Mouse (Mus musculus): ENCODE results near the gene Rpl14. TPM values are rescaled to one million over a fixed set of nuclear protein-coding genes. Genes with fewer than 3 reads are reported as not detected.

The Rpl14 gene
- polyA plus RNA-seq, 1 experiment from 2014 or later: 783 TPM

GRCm38 (mm10) chr9:120619709-120620408 lies 48.6 kb downstream of the Rpl14 start:
- peak overlapping the region; percentile 33 for H3K4me3 ChIP-seq (replicated peaks)
- H3K27me3 ChIP-seq: 0 out of 2 replicates have a peak, but pooled peaks cover 5% of the 10 kb centered on the region
- H3K36me3 ChIP-seq: no peaks in the 10 kb centered on the region
- ATAC-seq (replicated peaks; ENCODE audit: low FRiP score): peak; percentile 62; the same call in 1 of the 2 replicates
- peak overlapping the region; percentile 62 for H3K4me2 ChIP-seq
- 15% methylated on average over 26 of the region's 26 CpGs for WGBS
- H3K4me1 ChIP-seq: peaks cover 12% of the 10 kb centered on the region
- peak overlapping the region; percentile 17; the same call in 1 of the 2 replicates for H3K9ac ChIP-seq
- H3K9me3 ChIP-seq (replicated peaks): 0 out of 2 replicates have a peak, but pooled peaks cover 5% of the 10 kb centered on the region
- peak overlapping the region; percentile 27; the same call in 1 of the 2 replicates for H3K27ac ChIP-seq

- H3K9me3 ChIP-seq (replicated peaks): 0 out of 2 replicates have a peak, but pooled peaks cover 5% of the 10 kb centered on the region
- no peak overlapping the region for H3K4me3 ChIP-seq (replicated peaks)
- no peak overlapping the region for H3K9ac ChIP-seq
- H3K4me2 ChIP-seq: peak overlapping the region; percentile 62; the same call in 1 of the 2 replicates
- H3K36me3 ChIP-seq: no peaks in the 10 kb centered on the region
- peaks cover 12% of the 10 kb centered on the region for H3K4me1 ChIP-seq
- H3K27ac ChIP-seq: no peak overlapping the region
- no peak for ATAC-seq (replicated peaks; ENCODE audit: low FRiP score)
- H3K27me3 ChIP-seq: 0 out of 2 replicates have a peak, but pooled peaks cover 5% of the 10 kb centered on the region
- 55% methylated on average over 4 of the region's 4 CpGs for WGBS
Observed at GRCm38 (mm10) chr9:120620409-120620745, 49.1 kb downstream of the Rpl14 start.

Other genes starting within 250 kb of the Rpl14 start
- gene Eif1b, start 79.2 kb upstream of the Rpl14 start, polyA plus RNA-seq (2015; fragmentation: Nextera tagmentation; extraction: Ambion mirVana): 158 and 175 TPM in 2 replicates
- gene Entpd3, start 31.6 kb upstream of the Rpl14 start, polyA plus RNA-seq (2015; fragmentation: Nextera tagmentation; extraction: Ambion mirVana): 1.5 and 2.0 TPM in 2 replicates

All from kidney, embryonic 15.5 days (tissue).